Mouse (Mus musculus) hindlimb bud, embryonic 11.5 days (tissue): ENCODE measurements around the gene Agtrap.

ENCODE experiments used
- DNase-seq: peaks from one replicate; pipeline ENCODE4 v3.0.0-alpha.2; 2012; ENCODE audit warnings: low read depth, low spot score; ENCODE audit errors: extremely low spot score

Gene Agtrap

DNA sequence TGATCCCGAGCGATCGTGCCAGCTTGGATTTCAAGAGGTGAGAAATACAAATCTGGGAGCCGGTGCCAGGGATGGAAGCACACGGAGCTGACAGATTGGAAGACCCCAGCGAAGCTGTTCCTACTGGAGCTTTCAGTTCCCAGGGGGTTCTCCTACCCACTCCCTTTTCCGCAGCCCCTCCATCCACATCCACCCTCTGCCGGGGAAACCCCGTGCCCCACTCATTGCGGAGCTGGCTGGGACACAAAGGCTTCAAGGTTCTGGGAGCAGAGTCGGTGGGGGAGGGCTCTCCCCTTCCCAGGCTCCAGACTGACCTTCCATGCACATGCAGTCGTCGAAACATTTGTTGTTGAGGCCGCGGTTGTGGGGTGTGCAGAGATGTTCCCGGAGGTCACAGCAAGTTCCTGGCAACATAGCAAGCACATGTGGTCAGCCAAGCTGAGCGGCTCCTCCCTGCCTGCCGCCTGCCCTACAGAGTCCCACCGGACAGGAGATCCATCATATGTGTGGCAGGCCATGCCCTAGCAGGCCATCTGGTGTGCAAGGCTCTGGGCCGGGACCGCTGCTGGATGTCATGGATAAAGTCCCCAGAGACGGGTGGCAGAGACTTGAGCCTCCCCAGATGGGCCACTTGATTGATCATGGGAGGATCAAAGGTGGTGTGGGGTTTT lies 19.9 kb upstream of the Agtrap start:
- no peak for DNase-seq

DNA sequence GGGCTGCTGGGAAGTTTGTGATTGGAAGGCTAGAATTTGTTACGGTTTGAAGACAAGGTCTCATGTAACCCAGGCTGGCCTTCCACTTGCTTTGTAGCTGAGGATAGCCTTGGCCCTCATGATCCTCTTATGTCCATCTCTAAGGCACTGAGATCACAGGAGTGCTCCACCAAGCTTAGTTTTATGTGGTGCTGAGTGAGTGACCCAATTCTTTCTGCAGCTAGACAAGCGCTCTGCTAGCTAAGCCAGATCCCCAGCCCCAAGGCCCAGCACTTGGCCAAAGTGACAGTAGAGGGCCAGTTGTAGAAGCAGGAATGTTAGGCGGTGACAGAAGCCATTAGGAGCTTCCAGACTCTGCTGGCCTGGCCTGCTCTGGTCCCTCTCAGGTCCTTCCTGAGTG lies 16.3 kb upstream of the Agtrap start:
- no peak for DNase-seq

DNA sequence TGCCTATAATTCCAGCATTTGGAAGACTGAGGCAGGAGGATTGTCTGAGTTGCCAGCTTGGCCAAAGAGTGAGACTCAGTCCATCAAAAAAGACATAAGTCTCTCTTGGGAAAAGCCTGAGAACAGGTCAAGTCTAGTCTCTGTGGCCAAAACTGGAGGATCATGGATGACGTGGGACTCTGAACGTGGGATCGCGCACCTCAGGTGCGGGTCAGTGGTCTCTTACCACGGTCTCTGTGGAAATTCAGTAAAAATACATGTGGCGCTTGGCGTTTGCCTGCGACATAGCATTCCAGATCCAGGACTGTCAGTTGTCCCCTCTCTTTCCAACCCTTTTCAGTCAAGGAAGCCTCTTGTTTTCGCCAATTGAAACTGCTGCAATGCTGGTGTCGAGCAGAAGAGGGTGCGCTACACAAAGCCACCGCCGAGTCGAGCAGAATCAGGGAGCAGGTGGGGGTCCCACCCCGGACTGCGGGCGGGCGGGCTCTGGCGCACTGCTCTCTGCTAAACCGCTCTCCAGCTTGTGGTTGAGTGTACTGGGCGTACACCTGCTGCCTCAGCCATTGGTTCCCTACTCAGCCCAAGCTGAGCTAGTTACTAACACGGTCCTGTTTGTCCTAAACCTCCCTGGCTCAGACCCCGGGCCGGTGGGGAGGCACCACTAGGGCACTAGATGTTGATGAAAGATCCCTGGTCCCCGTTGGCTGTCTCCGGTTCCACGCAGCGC lies 14.1 kb upstream of the Agtrap start:
- no peak for DNase-seq

DNA sequence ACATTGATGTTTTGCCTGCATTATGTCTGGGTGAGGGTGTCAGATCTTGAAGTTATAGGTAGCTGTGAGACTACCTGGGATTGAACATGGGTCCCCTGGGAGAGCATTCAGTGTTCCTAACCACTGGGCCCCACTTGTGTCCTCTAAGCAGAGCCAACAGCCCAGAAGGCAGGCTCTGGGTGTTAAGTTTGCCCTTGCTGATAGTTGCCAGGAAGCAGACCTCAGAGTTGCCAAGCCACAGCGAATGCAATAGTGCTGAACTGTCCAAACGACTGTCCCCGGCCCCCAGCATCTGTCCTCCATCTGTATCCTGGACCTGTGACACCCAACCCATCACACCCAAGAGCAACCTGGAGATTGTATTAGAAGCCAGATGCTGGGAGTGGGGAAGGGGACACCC lies 10.8 kb upstream of the Agtrap start:
- DNase-seq = no peak

DNA sequence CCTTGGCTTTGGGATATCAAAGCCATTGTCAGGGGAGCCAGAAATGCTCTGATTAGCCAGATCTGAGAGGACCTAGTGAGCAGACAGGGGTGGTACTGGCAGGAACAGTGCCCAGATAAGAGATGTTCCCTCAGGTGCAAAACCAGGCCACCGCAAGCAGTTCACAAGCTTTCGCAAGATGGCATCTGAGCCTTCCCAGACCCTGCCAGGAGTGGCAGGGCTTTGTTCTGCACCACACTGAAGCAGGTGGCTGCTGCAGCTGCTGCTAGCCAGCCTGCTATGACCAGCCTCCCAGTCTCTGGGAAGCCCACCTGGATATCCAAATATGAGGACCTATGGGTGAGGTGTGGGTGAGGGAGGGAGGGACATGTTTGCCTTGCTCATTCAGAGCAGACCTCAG lies 10.1 kb upstream of the Agtrap start:
- no peak for DNase-seq

DNA sequence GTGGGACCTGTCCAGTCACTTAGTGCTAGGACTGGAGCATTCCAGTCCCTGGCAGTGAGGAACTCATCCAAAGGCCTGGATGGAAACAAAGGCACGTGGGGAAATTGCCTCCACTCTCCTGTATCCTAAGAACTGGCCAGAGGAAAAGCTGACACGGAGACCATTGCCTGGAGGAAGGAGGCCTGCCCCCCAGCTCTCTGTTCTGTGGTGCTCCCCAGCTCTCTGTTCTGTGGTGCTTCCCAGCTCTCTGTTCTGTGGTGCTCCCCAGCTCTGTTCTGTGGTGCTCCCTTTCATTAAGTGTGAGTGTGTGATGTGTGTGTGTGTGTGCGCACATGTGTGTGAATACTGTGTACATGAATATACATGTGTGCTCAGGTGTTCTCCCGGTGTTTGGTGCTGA lies 7.2 kb upstream of the Agtrap start:
- DNase-seq = no peak

DNA sequence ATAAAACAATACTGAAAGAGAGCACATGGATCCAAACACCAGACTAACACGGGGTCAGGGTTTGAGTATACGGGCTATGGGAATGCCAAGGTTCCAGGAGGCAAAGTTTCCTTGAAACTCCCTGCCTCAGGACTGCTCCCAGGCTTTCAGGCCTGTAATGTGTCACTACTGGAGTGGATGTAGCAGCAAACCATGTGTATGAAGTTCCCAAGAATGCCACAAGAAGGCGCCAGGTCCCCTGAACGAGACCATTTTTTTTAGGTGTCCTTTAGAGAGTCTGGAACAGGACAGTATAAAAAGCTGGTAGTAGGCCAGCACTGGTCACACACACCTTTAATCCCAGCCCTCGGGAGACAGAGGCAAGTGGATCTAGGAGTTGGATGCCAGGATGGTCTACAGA lies 6.3 kb upstream of the Agtrap start:
- no peak for DNase-seq

DNA sequence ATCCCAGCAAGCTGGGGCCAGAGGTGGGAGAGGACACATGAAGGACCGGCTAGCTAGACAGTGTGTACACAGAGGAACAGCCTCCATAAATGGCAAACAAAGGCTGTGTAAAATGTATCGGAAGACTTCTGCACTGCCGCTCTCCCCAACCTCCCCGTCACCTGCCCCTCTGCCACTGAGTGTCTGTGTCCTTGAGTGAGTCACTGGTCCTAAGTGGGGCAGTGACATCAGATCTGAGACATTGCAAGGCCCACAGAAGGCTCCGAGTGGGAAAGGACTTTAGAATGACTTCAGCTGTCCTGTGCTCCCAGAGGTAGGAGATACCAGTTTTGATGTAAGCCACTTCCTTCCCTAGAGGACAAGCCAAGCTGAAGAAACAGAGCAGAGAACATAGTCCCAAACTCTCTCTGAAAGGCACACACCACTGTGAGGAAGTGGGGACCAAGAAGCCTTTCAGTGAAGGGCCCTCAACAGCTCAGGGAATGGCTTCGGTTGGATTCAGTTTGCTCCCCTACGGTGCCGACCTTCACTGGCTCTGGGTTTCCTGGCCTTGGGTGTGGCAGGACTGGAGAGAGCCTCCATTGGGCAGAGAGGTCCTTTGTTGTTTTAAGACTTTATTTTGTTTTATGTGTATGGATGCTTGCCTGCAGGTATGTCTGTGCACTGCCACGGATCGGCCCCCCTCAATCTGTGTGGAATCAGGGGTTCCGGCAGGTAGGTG lies 4.9 kb upstream of the Agtrap start:
- DNase-seq = no peak

DNA sequence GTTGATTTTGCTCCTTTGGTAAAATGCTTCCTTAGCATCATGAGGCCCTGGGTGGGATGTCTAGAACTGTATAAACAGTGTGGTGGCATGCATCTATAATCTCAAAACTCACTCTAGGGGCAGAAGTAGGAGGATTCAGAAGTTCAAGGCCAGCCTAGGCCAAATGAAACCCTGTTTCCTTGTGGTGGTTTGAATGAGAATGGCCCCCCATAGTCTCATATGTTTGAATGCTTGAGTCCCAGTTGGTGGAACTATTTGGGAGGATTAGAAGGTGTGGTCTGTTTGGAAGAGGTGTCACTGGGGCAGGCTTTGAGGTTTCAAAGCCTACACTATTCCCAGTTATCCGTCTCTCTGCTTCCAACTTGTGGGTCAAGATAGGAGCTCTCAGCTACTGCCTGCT lies 3.4 kb upstream of the Agtrap start:
- DNase-seq = no peak

DNA sequence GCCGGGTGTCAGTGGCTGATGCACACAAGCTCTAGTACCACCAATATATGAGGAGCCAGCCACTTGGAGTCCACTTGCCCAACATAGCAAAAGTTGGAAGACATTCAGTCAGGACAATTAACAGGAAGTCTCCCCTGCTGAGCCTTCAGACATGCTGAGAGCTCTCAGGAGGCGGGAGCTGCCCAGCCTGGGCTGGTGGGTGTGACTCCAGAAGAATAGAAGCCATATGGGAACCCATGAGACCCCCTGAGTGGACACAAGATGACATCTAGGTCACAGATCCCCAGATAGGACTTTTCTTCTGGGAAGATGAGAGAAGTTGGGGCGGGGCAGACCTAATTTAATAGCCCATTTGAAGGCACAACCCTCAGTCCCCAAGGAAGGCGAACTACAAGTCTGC lies 1.3 kb upstream of the Agtrap start:
- no peak for DNase-seq

DNA sequence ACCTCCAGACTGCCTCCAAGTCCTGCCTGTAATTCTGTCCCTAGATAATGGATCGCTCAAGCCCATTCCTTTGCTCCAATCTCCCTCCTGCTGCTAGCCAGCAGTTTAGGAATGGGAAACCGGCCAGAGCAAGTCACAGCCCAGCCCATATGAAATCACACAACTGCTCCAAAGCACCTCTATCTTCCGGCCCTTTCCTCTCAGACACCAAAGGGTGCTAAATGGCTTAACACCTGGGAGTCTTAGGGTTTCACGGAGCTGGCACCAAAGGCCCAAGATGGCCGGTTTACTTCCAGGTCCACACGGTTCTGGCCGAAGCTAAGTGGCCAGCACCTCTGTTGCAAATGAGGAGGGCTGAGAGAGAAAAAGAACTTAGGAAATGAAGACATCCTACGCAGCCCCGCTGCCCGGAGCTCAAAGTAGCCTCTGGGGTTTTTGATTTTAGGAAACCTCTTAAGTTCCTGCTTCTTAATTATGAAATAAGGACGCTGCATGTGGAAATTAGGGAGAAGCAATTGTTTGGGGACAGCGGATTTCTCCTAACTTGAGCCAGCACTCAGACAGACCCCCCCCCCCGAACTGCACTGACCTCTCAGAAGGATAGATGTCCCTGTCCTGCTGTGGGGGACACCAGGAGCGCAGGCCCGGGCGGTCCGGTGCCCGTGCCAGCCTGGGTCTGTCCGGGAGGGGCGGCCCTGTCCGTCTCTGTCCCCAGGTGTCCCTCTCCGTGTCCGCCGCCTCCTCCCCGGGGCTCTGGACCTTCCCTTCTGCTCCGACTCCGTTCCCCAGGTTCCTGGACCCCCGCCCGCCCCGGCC lies 532 bp downstream of the Agtrap start:
- DNase-seq = no peak

DNA sequence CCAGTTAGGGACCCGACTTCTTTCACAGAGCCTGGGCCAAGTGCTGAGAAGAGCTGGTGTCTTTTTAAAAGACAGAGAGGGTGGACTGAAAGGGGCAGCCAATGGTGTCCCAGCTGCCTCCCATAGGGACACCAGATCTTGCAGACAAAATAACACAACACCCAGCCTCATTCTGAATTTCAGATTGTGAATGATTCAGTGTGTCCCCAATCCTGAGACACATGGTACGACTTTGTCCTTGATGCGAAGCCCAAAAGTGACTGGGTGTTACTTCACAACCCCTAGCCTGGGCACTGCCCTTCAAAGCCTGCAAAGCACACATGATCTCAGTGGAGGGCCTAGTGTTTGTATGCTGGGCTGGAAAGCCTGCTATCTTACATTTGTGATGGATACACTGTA lies 1.9 kb downstream of the Agtrap start:
- DNase-seq = no peak

DNA sequence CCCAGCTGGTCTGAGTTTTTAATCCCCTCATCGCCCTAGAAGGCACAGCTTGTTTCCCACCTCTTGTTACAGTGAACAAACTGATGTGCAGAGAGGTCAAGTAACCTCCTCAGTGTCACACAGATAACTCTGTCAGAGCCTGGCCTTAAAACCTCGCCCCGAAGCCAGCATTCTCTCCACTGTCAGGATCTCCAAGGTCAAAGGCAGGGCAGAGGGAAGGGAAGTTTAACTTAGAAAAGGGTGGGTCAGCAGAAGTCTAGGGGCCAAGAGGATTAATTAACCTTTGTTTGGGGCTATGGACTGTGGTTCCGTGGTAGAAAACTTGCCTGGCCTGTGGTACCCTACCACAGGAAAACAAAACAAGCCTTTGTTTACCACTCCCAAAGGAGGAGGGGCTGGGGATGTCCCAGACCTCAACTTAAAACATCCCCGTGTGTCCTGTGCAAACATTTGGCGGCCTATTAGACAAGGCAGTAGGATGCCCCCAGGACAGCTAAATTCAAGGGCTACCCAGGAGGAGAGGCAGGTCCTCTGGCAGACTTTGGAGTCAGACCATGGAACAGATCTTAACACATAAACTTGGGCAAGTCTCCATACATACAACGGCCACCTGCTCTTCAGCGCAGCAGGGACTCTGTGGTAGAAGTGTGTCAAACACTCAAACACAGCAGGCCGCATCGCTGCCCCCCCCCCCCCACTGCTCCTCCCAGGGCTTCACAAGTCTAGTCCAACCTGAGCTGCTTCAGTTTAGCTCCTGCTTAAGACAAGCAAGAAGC lies 2.5 kb downstream of the Agtrap start:
- no peak for DNase-seq

DNA sequence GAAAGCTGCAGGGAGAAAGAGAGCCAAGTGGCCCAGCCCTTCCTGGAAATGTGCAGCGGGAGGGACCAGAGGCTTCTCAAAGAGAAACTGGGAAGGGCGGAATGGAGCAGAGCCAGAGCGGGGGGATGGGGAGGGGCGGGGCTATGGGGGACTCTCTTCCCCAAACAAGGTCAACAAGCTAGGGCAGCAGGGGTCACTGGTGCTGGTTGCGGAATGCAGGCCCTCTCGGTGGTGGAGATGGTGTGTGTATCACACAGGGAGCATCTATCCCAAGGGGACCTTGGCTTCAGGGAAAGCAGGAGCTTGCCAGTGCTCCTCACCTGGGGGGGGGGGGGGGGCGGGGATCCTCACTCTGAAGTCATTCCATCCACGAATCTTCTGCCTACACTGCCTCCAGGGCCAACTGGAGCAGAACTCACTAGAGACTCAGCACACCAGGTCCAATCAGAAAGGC lies 3.5 kb downstream of the Agtrap start:
- no peak for DNase-seq

DNA sequence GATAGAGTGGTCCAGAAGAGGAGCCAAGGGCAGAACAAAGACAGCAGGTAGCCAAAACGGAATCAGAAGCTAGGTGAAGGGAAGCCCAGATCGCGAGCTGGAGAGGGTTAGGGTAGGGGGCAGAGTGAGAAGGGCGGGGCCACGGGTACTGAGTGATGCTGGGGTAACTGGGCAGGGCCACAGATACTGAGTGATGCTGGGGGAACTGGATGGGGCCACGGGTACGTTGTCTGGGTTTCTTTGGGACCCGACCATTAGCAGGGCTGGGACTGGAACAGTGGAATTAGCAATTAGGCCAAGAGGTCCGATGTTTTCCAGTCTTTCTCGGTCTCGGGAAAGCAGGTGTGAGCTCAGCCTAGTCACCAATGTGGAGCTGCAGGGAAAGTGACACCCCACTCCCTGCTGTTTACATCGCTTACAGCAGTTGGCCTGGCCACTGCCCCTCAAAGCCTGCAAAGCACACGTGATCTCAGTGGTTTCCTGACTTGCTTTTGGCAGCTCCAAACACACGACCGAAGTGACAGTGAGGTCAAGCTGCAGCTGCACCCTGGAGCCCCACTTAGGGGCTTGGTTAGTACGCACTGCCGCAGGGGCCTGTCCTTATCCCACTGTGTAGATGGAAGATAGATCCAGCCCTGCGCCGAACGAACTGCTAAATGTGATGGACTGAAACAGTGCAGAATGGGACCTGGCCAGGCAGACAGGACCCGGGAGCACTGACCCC lies 4.5 kb downstream of the Agtrap start:
- DNase-seq = no peak

DNA sequence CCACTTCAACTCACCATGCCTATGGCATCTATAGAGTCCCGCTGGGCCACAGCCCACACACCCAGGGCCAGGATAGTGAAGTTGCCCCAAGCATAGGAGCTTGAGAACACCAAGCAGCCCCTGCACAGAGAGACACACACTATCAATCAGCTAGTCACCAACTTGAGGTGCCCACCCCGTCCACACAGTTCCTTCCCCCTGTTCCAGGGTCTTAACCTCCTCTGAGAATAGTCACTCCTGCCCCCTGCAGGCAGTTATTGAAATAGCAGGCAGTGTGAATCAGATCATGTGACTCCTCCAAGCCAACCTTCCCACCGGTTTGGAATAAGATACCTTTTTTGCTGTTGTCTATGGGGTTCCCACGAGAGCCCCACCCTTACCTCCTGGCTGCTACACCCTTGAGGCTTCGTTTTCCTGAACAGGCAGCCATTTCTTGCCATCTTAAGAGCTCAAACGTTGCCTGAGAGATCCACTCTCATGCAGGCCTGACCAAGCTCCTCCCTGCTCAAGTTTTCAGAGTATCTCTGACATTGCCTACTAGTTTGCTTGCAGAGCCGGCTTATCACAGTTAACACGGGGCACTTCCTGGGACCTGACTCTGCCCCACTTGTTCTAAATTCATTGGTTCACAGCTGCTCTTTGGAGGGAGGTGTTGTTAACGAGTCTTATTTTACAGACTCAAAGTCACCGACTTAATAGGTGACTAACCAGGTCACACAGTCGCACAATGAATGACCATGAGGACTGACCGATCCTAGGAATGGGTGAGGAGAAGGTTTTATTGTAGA lies 5.4 kb downstream of the Agtrap start:
- DNase-seq = no peak

DNA sequence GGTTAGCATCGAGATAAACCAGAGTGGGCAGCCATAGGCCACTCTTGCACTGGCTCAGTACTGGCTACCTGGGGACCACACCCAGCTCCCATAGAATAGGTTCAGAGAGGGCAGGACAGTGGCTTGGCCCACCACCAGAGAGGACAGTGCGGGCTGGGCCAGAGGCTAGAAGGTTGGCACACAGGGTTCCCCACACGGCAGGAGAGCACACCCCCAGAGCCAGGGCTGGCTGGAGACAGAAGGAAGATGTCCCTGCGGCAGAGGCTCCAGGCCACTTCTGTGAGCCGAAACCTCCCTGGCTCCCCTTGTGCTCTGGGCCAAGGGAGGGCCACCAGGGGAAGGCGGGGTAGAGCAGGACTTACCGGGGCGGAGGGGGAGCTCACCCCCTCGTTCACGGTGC lies 6.6 kb downstream of the Agtrap start:
- no peak for DNase-seq

DNA sequence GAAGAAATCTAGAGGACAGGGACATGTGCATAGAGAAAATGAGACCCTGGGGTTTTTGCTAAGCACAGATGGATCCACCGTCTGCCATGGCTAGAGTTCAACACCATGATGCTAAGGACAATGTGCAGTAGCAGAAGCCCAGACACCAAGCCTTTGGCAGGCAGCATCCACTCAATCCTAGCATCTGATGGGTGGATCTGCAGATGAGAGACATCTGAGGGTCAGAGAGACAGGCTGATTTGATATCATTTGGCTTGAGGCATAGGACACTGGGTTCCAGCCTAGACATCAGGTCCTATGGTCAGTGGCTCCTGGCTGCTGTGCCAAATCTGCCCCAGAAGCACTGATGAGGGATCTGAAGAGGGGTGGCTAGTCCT lies 7.2 kb downstream of the Agtrap start:
- no peak for DNase-seq

DNA sequence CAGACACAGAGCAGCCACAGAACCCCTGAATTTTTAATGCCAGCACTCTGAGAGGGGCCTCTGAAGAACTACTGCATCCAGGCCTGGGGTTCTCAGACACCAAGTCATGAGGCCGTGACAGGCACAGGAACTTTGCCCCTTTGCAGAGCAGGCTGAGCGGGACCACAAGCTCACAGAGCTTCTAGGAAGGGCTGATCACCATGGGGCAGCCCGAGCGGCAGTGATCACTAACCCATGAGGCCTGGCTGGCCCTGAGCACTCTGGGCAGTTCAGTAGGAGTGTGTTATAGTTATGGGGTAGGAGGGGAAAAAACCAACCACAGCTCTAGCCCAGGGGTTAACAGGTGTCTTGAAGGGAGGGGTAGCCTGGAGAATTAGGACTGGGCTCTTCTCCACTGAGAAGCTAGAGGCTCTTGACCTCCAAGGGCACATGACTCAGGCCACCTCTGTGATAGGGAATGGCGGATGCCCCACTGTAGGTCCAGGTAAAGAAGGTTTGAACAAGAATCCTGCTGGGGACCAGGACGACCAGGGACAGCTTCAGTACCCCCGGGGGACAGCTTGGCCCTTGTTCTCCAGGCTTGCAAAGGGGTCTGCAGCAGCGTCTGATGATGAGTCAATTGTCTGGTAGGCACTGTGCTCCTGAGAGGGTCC lies 7.8 kb downstream of the Agtrap start:
- no peak for DNase-seq
